Mouse (Mus musculus) forebrain, embryonic 10.5 days (tissue): ENCODE results near the gene Vps18. TPM values are rescaled to one million over a fixed set of nuclear protein-coding genes. Genes with fewer than 3 reads are reported as not detected.

ENCODE experiments used
- DNase-seq: peaks from one replicate; pipeline ENCODE4 v3.0.0-alpha.2; 2017; ENCODE audit warnings: low spot score; ENCODE audit errors: extremely low spot score
- H3K27ac ChIP-seq: fragments of 300-500 bp; sonication (generic); 2 replicates; pipeline ENCODE4 v1.5.1; 2016; ENCODE audit warnings: mild to moderate bottlenecking
- H3K27me3 ChIP-seq: fragments of 300-500 bp; sonication (generic); 2 replicates; pipeline ENCODE4 v1.6.1; 2016; ENCODE audit warnings: mild to moderate bottlenecking; ENCODE audit not compliant: poor library complexity, severe bottlenecking
- H3K36me3 ChIP-seq: fragments of 300-500 bp; sonication (generic); replicated peaks from 2 replicates; pipeline ENCODE4 v1.6.1; 2016; ENCODE audit warnings: mild to moderate bottlenecking, moderate library complexity
- H3K4me1 ChIP-seq: fragments of 300-500 bp; sonication (generic); 2 replicates; pipeline ENCODE4 v1.6.1; 2016
- H3K4me3 ChIP-seq: fragments of 300-500 bp; sonication (generic); 2 replicates; pipeline ENCODE4 v1.5.1; 2016; ENCODE audit warnings: mild to moderate bottlenecking, moderate library complexity
- H3K9me3 ChIP-seq: fragments of 300-500 bp; sonication (generic); 2 replicates; pipeline ENCODE4 v1.6.1; 2016; ENCODE audit warnings: mild to moderate bottlenecking, moderate library complexity
- WGBS: fragments of 180-500 bp; shearing (Covaris S2); methylation state at CpG from one replicate; pipeline ENCODE4 v1.1.7; 2016; 5-methylcytosine and 5-hydroxymethylcytosine counted together
- polyA plus RNA-seq: library from polyadenylated mRNA; unstranded; fragments of >200 nt; fragmentation: Nextera tagmentation; extraction: Ambion mirVana; gene quantifications from 2 replicates; pipeline ENCODE4 v1.2.1, GENCODE M21; 2016

Gene Vps18
- polyA plus RNA-seq, 1 experiment from 2014 or later = 23.0 TPM

DNA sequence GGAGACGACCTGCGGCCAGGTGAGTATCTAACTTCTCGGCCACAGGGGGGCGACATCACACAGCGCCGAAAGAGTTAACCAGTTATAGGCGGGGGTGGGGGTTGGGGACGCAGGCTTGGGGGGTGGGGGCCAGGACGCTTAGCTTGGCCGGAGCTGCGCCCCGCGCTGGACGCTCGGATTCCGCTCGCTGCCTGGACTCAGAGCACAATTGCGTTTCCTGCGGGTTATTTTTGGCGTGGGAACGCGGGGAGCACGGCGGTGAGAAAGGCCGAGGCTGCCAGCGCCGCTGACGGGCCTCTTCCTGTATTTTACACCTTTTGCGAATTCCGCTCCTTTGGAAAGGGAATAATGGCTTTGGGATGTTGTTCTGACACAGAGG is 38.6 kb downstream of the Vps18 start:
- peaks cover 100% of the 10 kb centered on the region for H3K27me3 ChIP-seq
- H3K4me3 ChIP-seq = peak overlapping the region; percentile 55
- H3K4me1 ChIP-seq = peaks cover 54% of the 10 kb centered on the region
- no peaks in the 10 kb centered on the region for H3K36me3 ChIP-seq
- under 1% methylated on average over 30 of the region's 30 CpGs for WGBS
- DNase-seq = peak; percentile 50
- no peaks in the 10 kb centered on the region for H3K9me3 ChIP-seq
- no peak overlapping the region for H3K27ac ChIP-seq

DNA sequence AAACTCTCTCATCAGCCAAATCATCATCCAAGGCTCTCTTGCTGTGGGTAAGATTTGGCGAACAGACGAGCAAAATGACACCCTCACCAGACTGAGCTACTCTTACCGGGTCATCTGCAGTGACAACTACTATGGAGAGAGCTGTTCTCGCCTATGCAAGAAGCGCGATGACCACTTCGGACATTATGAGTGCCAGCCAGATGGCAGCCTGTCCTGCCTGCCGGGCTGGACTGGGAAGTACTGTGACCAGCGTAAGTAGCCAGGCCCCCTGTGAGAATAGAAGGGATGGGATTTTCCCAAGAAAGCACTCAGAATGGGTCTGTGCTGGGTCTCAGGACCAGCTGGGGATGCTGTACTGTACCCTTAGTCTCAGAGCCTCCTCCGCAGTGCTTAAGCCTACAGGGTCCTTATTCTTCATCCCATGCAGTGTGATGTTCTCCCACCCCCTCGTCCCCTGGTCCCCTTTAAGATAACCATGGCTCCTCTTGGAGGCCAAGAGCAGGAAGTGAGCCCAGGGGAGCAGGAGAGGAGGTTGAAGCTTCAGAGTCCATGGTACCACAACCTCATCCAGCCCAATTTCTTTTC is 39.5 kb downstream of the Vps18 start:
- H3K27me3 ChIP-seq = peaks cover 98% of the 10 kb centered on the region
- peak overlapping the region; percentile 55 for H3K4me3 ChIP-seq
- H3K27ac ChIP-seq = no peak overlapping the region
- 13% methylated on average over 11 of the region's 11 CpGs for WGBS
- H3K9me3 ChIP-seq = no peaks in the 10 kb centered on the region
- DNase-seq = no peak
- peaks cover 45% of the 10 kb centered on the region for H3K4me1 ChIP-seq
- H3K36me3 ChIP-seq = no peaks in the 10 kb centered on the region

DNA sequence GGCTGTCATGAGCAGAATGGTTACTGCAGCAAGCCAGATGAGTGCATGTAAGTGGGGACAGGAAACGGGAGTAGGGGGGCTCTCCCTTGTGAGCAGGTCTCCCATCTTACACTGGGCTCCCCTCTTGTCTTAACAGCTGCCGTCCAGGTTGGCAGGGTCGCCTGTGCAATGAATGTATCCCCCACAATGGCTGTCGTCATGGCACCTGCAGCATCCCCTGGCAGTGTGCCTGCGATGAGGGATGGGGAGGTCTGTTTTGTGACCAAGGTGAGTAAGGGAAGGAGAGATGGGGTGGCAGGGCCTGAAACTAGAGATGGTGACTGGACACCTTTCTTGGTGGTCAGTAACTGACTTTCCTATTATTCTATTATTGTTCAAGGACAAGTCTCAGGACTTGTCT is 40.0 kb downstream of the Vps18 start:
- Histone ChIP-seq H3K36me3 (no peaks in the 10 kb centered on the region), H3K4me1 (peaks cover 41% of the 10 kb centered on the region), H3K27ac (no peak overlapping the region), H3K9me3 (no peaks in the 10 kb centered on the region), H3K4me3 (peak overlapping the region; percentile 55; the same call in 1 of the 2 replicates), H3K27me3 (peaks cover 93% of the 10 kb centered on the region)
- no peak for DNase-seq
- 44% methylated on average over 5 of the region's 5 CpGs for WGBS

GRCm38 (mm10) chr2:119329123-119329817 is 40.7 kb downstream of the Vps18 start:
- no peak for DNase-seq

GRCm38 (mm10) chr2:119330795-119331194 is 42.3 kb downstream of the Vps18 start:
- H3K4me1 ChIP-seq = peaks cover 19% of the 10 kb centered on the region
- no peak overlapping the region for H3K27ac ChIP-seq
- H3K9me3 ChIP-seq = no peaks in the 10 kb centered on the region
- WGBS = 94% methylated on average over 8 of the region's 8 CpGs
- H3K36me3 ChIP-seq = no peaks in the 10 kb centered on the region
- DNase-seq = no peak
- H3K27me3 ChIP-seq = peaks cover 92% of the 10 kb centered on the region
- no peak overlapping the region for H3K4me3 ChIP-seq

More at GRCm38 (mm10) chr2:119329123-119329817, 40.7 kb downstream of the Vps18 start:
- Histone ChIP-seq H3K4me3 (no peak overlapping the region), H3K36me3 (no peaks in the 10 kb centered on the region), H3K27ac (no peak overlapping the region), H3K27me3 (peaks cover 93% of the 10 kb centered on the region), H3K4me1 (peaks cover 35% of the 10 kb centered on the region), H3K9me3 (no peaks in the 10 kb centered on the region)
- WGBS = 67% methylated on average over 3 of the region's 3 CpGs

- Histone ChIP-seq H3K27ac (no peak overlapping the region), H3K36me3 (no peaks in the 10 kb centered on the region), H3K4me1 (peaks cover 13% of the 10 kb centered on the region), H3K27me3 (peaks cover 92% of the 10 kb centered on the region), H3K4me3 (no peak overlapping the region), H3K9me3 (no peaks in the 10 kb centered on the region)
- 80% methylated on average over 24 of the region's 24 CpGs for WGBS
- DNase-seq = no peak
These were observed 43.7 kb downstream of the Vps18 start for GRCm38 (mm10) chr2:119332177-119332661.

DNA sequence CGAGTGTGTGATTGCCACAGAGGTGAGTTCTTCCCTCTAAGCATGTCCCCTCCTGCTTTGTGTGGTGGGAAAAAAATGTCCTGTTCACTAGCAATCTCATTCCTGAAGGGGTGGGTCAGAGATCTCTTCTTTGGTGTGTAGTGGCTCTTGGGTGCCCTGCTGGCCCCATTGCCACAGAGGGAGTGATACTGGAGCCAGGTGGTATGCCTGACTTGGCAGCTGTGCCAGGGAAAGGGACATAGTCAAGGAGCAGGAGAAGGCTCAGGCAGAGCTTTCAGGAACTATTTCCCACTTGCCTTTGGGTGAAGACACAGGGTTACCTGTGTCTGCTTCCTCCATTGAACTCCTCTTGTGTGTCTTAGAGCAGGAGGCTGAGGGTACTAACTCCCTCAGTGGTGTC is 45.6 kb downstream of the Vps18 start:
- Histone ChIP-seq H3K27me3 (peaks cover 76% of the 10 kb centered on the region), H3K9me3 (no peaks in the 10 kb centered on the region)

DNA sequence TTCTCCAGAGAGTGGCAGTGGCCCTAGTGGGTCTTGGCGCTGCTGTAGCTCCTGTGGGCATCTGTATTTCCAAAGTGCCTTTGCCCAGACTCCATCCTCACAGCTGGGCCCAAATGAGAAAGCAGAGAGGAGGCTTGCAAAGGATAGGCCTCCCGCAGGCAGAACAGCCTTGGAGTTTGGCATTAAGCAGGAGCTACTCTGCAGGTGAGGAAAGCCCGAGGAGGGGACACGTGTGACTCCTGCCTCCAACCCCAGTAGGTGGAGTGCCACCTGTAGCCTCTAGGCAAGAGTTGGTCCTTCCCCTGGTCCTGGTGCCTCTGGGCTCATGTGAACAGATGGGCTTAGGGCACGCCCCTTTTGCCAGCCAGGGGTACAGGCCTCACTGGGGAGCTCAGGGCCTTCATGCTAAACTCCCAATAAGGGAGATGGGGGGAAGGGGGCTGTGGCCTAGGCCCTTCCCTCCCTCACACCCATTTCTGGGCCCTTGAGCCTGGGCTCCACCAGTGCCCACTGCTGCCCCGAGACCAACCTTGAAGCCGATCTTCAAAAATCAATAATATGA is 46.5 kb downstream of the Vps18 start:
- Histone ChIP-seq H3K36me3 (no peaks in the 10 kb centered on the region), H3K4me3 (no peak overlapping the region), H3K9me3 (no peaks in the 10 kb centered on the region), H3K4me1 (peaks cover 20% of the 10 kb centered on the region), H3K27ac (no peak overlapping the region), H3K27me3 (peaks cover 67% of the 10 kb centered on the region)
- WGBS = 71% methylated on average over 7 of the region's 7 CpGs
- DNase-seq = no peak

More for the DNA sequence above, 45.6 kb downstream of the Vps18 start:
- Histone ChIP-seq H3K4me3 (no peak overlapping the region), H3K4me1 (peaks cover 23% of the 10 kb centered on the region), H3K27ac (no peak overlapping the region), H3K36me3 (no peaks in the 10 kb centered on the region)
- no peak for DNase-seq
- 79% methylated on average over 1 of the region's 1 CpGs for WGBS

DNA sequence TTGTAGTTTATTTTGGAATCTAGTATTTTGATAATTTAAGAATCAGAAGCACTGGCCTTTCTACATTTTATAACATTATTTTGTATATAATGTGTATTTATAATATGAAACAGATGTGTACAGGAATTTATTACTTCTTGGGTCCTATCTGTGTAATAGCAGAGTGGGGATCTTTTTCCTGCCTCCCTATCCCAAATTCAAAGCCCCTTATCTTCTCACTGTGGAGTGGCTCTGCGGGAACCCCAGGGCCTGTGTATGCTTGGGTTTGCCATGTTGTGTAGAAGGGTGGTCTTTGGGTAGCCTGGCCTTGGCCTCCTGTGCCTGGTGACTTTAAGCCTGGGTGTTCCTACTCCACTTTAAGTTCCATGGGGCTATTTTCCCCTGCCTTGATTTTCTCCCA is 47.0 kb downstream of the Vps18 start:
- WGBS = 96% methylated on average over 1 of the region's 1 CpGs
- H3K4me3 ChIP-seq = no peak overlapping the region
- H3K27ac ChIP-seq = no peak overlapping the region
- H3K4me1 ChIP-seq = peaks cover 20% of the 10 kb centered on the region
- no peaks in the 10 kb centered on the region for H3K36me3 ChIP-seq
- peaks cover 62% of the 10 kb centered on the region for H3K27me3 ChIP-seq
- no peak for DNase-seq
- H3K9me3 ChIP-seq = no peaks in the 10 kb centered on the region

GRCm38 (mm10) chr2:119336002-119336401 is 47.5 kb downstream of the Vps18 start:
- no peak overlapping the region for H3K4me3 ChIP-seq
- H3K27ac ChIP-seq = no peak overlapping the region
- DNase-seq = no peak
- no peaks in the 10 kb centered on the region for H3K36me3 ChIP-seq
- H3K9me3 ChIP-seq = no peaks in the 10 kb centered on the region
- 84% methylated on average over 2 of the region's 2 CpGs for WGBS
- peaks cover 20% of the 10 kb centered on the region for H3K4me1 ChIP-seq
- H3K27me3 ChIP-seq = peaks cover 57% of the 10 kb centered on the region

GRCm38 (mm10) chr2:119336470-119336869 is 47.9 kb downstream of the Vps18 start:
- Histone ChIP-seq H3K27me3 (peaks cover 53% of the 10 kb centered on the region), H3K9me3 (no peaks in the 10 kb centered on the region), H3K27ac (no peak overlapping the region), H3K36me3 (no peaks in the 10 kb centered on the region), H3K4me3 (no peak overlapping the region), H3K4me1 (peaks cover 20% of the 10 kb centered on the region)
- WGBS = 75% methylated on average over 10 of the region's 10 CpGs
- DNase-seq = no peak

DNA sequence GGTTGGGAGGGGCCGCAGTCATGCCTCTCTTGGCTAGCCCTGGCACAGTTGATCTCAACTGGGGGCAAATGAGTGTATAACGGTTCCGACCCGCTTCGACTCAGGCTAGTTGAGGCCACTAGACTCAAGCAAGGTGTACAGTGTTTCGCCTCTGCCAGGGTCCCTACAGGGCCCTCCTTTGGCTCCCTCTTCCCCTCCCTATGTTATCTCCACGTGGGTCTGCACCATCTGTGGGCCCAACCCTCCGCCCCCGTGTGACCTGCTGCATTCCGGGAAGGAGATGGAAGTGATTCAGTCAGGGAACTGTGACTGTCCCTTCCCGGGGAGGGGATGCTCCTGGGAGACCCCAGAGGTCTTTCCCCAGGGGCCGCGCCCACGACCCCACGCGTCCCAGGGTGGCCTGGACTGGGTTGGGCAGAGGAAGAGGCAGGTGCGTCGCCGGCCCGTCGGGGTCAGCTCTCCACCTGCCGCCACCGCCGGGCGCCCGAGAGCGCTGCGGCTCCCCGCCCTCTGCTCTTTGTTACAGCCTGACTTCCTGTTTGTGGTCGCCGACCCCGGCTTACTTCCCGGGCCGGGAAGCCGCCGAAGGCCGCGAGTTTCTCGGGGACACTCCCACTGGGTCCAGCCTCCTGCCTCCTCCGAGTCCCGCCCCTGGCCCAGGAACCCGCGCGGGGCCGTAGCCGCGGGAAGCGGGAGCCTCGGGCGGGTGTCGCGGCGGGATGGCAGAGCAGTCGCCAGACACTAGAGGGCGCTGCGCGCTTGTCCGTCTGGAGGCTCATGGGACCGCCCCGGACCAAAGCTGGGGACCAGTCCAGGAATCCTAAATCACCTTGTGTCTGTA is 49.1 kb downstream of the Vps18 start:
- Histone ChIP-seq H3K27ac (peak overlapping the region; percentile 96), H3K4me1 (peaks cover 20% of the 10 kb centered on the region), H3K36me3 (no peaks in the 10 kb centered on the region), H3K27me3 (peaks cover 41% of the 10 kb centered on the region), H3K9me3 (no peaks in the 10 kb centered on the region), H3K4me3 (peak overlapping the region; percentile 69)
- 9% methylated on average over 60 of the region's 60 CpGs for WGBS
- peak; percentile 88 for DNase-seq
